ENCODE assay signal across 24 mouse cellular contexts in the genomic region with DNA sequence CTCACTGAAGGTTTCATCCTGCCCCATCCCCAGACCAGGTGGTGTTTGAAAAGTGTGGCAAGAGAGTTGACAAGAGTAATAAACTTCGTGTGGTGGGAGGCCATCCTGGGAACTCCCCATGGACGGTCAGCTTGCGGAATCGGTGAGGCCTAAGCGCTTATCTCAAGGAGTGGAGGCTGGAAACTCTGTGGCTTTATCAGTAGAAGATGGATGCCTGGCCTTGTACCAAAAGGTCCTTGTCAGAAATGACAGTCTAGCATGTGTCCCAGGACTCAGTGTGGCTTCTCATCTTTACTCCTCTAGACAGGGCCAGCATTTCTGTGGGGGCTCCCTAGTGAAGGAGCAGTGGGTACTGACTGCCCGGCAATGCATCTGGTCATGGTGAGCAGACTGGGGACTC. TPM values are rescaled to one million over a fixed set of nuclear protein-coding genes. Genes with fewer than 3 reads are reported as not detected.
DNase-seq lines count a peak whose midpoint lies in the region; ATAC-seq lines count a peak whose summit lies in the region.
"Had no signal": no experiment of that assay in that cellular context is flagged by ENCODE, and none has a peak within 500 bp of the region (broad histone marks: within the 10 kb centered on the region; RNA-seq: fewer than 3 reads in every experiment).

No protein-coding gene starts in this region.

- H3K4me1 ChIP-seq in heart, embryonic 10.5 days = peaks cover 45% of the 10 kb centered on the region
- peaks cover 76% of the 10 kb centered on the region for H3K4me1 ChIP-seq in liver, embryonic 16.5 days (ENCODE audit: control insufficient read depth, low read depth, low read length)

- DNase-seq in heart, embryonic 10.5 days (ENCODE audit: low spot score) = no peak
- no peak for DNase-seq in heart, adult 18-20 months
- DNase-seq in c-Kit-positive CD71-positive TER-119-negative erythroid progenitor cells, embryonic 14.5 days (ENCODE audit: low read depth) = peak; percentile 37
- peak; percentile 74 for DNase-seq in liver
- no peak for DNase-seq in adrenal gland, adult 18-20 months (ENCODE audit: low spot score in 2 of 2)
- DNase-seq in frontal cortex, postnatal 36 days (ENCODE audit: low spot score in 2 of 2) = no peak
- no peak for DNase-seq in adrenal gland, postnatal 14 days
- DNase-seq: cerebellum, adult 2 months; gastrocnemius, postnatal 36 days; heart, postnatal 10 days; kidney, adult 2 months; kidney, postnatal 10 days; lung, adult 18-20 months; midbrain, embryonic 14.5 days; thymus, adult 18-20 months; thymus, postnatal 36 days had no signal

- H3K27ac ChIP-seq in heart, embryonic 10.5 days = peak overlapping the region; percentile 90; the same call in 1 of the 2 replicates
- H3K27ac ChIP-seq in liver, embryonic 16.5 days (ENCODE audit: low read length) = peak overlapping the region; percentile 100

- H3K27me3 ChIP-seq in heart, embryonic 10.5 days (ENCODE audit: insufficient read depth, poor library complexity, severe bottlenecking) = peaks cover 50% of the 10 kb centered on the region
- no peaks in the 10 kb centered on the region; the same call in 1 of the 2 replicates for H3K27me3 ChIP-seq in liver, embryonic 16.5 days (ENCODE audit: control insufficient read depth, insufficient read depth, low read depth, low read length)
- H3K27me3 ChIP-seq: megakaryocyte, embryonic 14.5 days had no signal

- H3K36me3 ChIP-seq in heart, embryonic 10.5 days = peaks cover 48% of the 10 kb centered on the region
- H3K36me3 ChIP-seq in liver, embryonic 16.5 days (ENCODE audit: control insufficient read depth, insufficient read depth) = peaks cover 46% of the 10 kb centered on the region

- 0 out of 2 replicates have a peak, but pooled peaks have one; percentile 1 for ATAC-seq in liver, embryonic 16.5 days (ENCODE audit: low read depth)

- 0 out of 2 replicates have a peak overlapping the region, but pooled peaks have one; percentile 35 for H3K4me3 ChIP-seq in heart, embryonic 10.5 days
- peak overlapping the region; percentile 47 for H3K4me3 ChIP-seq in liver, embryonic 16.5 days (ENCODE audit: low read depth, low read length)
- H3K4me3 ChIP-seq: stomach, embryonic 15.5 days had no signal

- H3K9ac ChIP-seq in liver, embryonic 16.5 days (ENCODE audit: low read depth, low read length) = peak overlapping the region; percentile 70
- H3K9ac ChIP-seq: stomach, embryonic 15.5 days had no signal

- 50% methylated on average over 6 of the region's 6 CpGs for WGBS in heart, embryonic 10.5 days
- WGBS in liver, embryonic 16.5 days (ENCODE audit: insufficient replicate concordance) = 29% methylated on average over 6 of the region's 6 CpGs

- H3K4me2 ChIP-seq in liver, embryonic 16.5 days (ENCODE audit: low read depth, low read length) = peak overlapping the region; percentile 90

- no peaks in the 10 kb centered on the region for H3K9me3 ChIP-seq in heart, embryonic 10.5 days
- H3K9me3 ChIP-seq in liver, embryonic 16.5 days (replicated peaks; ENCODE audit: control insufficient read depth, low read length) = no peaks in the 10 kb centered on the region
- H3K9me3 ChIP-seq: forebrain, embryonic 10.5 days; megakaryocyte, embryonic 14.5 days; stomach, embryonic 15.5 days had no signal

RNA-seq across cellular contexts. Expression of gene Rnf123, which starts 0.4 kb away (rescaled TPM):
- polyA plus RNA-seq in heart, embryonic 10.5 days (2016; fragmentation: Nextera tagmentation; extraction: Ambion mirVana) = 31.8 and 33.1 TPM in 2 replicates
- 10 to 100 TPM; 83.4 to 86.8 TPM for total RNA-seq in heart, adult 18-20 months (2021)
- polyA plus RNA-seq in liver, embryonic 16.5 days (2015; fragmentation: Nextera tagmentation; extraction: Ambion mirVana) = 92.7 and 106 TPM in 2 replicates
- total RNA-seq in adrenal gland, adult 18-20 months (2021) = 10 to 100 TPM; 54.0 to 63.2 TPM
- total RNA-seq in adrenal gland, postnatal 14 days (2021) = 54.2 and 66.6 TPM in 2 replicates

RNA-seq across cellular contexts. Expression of gene Mst1, which starts 3.3 kb away (rescaled TPM):
- 1.6 TPM in 2 replicates for polyA plus RNA-seq in heart, embryonic 10.5 days (2016; fragmentation: Nextera tagmentation; extraction: Ambion mirVana)
- under 1 TPM in 1 of 2 experiments, not detected in 1; 0.36 TPM for total RNA-seq in heart, adult 18-20 months (2021)
- polyA plus RNA-seq in liver, embryonic 16.5 days (2015; fragmentation: Nextera tagmentation; extraction: Ambion mirVana) = 52.5 and 62.0 TPM in 2 replicates
- total RNA-seq in adrenal gland, adult 18-20 months (2021) = under 1 TPM in 1 of 2 experiments, not detected in 1; 0.23 TPM
- total RNA-seq in adrenal gland, postnatal 14 days (2021) = 1.4 and 20.2 TPM in 2 replicates
- total RNA-seq: gastrocnemius, adult 18-20 months; gastrocnemius, postnatal 36 days; heart, postnatal 10 days; layer of hippocampus, adult 18-20 months; layer of hippocampus, postnatal 14 days; left cerebral cortex, postnatal 10 days had no signal
- polyA plus RNA-seq: midbrain, embryonic 14.5 days had no signal

RNA-seq across cellular contexts. Expression of gene Apeh, which starts 10.8 kb away (rescaled TPM):
- 80.7 and 84.4 TPM in 2 replicates for polyA plus RNA-seq in heart, embryonic 10.5 days (2016; fragmentation: Nextera tagmentation; extraction: Ambion mirVana)
- 10 to 100 TPM; 37.4 to 48.3 TPM for total RNA-seq in heart, adult 18-20 months (2021)
- polyA plus RNA-seq in liver, embryonic 16.5 days (2015; fragmentation: Nextera tagmentation; extraction: Ambion mirVana) = 167 and 172 TPM in 2 replicates
- 10 to 100 TPM; 71.8 to 86.6 TPM for total RNA-seq in adrenal gland, adult 18-20 months (2021)
- 76.2 and 76.5 TPM in 2 replicates for total RNA-seq in adrenal gland, postnatal 14 days (2021)

RNA-seq across cellular contexts. Expression of gene Amigo3, which starts 30.6 kb away (rescaled TPM):
- 2.5 and 3.2 TPM in 2 replicates for polyA plus RNA-seq in heart, embryonic 10.5 days (2016; fragmentation: Nextera tagmentation; extraction: Ambion mirVana)
- 1 to 10 TPM; 1.4 to 1.8 TPM for total RNA-seq in heart, adult 18-20 months (2021)
- 1.6 and 2.1 TPM in 2 replicates for polyA plus RNA-seq in liver, embryonic 16.5 days (2015; fragmentation: Nextera tagmentation; extraction: Ambion mirVana)
- total RNA-seq in adrenal gland, adult 18-20 months (2021) = 1 to 10 TPM; 2.0 to 3.5 TPM
- 4.1 and 4.4 TPM in 2 replicates for total RNA-seq in adrenal gland, postnatal 14 days (2021)

RNA-seq across cellular contexts. Expression of gene Gmppb, which starts 34.5 kb away (rescaled TPM):
- polyA plus RNA-seq in heart, embryonic 10.5 days (2016; fragmentation: Nextera tagmentation; extraction: Ambion mirVana) = 30.4 and 30.7 TPM in 2 replicates
- total RNA-seq in heart, adult 18-20 months (2021) = 10 to 100 TPM; 10.5 to 10.6 TPM
- 12.9 and 13.8 TPM in 2 replicates for polyA plus RNA-seq in liver, embryonic 16.5 days (2015; fragmentation: Nextera tagmentation; extraction: Ambion mirVana)
- total RNA-seq in adrenal gland, adult 18-20 months (2021) = 10 to 100 TPM; 19.8 to 20.1 TPM
- total RNA-seq in adrenal gland, postnatal 14 days (2021) = 20.2 and 20.9 TPM in 2 replicates

Comparison
In these comparisons a context has a peak if more than half of its experiments do, and no peak if none do; other contexts are left out.
1. DNase-seq: peak in c-Kit-positive CD71-positive TER-119-negative erythroid progenitor cells, embryonic 14.5 days (single experiment) and liver (single experiment); none in heart, embryonic 10.5 days (single experiment), heart, adult 18-20 months (0 of 2), adrenal gland, adult 18-20 months (0 of 2), frontal cortex, postnatal 36 days (0 of 2) and adrenal gland, postnatal 14 days (single experiment).